Mouse (Mus musculus): ENCODE data around the gene Gak. TPM values are rescaled to one million over a fixed set of nuclear protein-coding genes. Genes with fewer than 3 reads are reported as not detected.

The Gak gene
- total and polyA plus RNA-seq, 3 experiments = 49.9 to 67.3 (median 65.2) TPM

DNA sequence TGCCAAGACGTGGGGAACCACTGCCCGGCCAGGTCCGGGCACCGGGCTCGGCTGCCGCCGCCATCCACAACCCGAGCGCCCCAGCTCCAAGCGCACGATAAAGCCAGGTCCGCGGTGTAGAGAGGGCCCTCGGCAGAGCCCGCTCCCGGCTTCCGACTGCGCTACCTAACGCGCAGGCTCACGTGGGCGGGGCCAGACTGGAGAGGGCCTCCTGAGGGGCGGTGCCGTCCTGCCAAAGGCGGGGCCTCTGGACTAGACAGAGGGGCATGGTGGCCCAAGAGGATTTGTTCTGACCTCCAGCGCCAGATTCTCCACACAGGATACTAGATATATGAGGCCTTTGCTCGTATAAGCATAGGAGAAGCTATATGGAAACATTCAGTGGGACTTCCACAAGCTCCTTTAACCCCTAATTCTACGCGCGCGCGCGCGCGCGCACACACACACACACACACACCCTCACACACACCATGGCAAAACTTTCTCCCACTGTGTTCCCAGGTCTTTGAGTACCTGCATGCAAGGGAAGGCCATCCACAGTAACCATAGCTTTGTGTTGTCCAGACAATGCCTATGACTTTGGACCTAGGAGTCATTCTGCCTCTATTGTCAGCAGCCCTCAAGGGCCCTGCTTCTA, 31.2 kb upstream of the Gak start:
- Histone ChIP-seq H3K36me3 (replicated peaks in 1 of 2; ENCODE audit: control insufficient read depth in 1 of 2, insufficient read depth in 1 of 2, low read length in 1 of 2) (peaks cover 18 to 27% of the 10 kb centered on the region in 2 experiments), H3K4me3 (replicated peaks in 1 of 3; ENCODE audit: low read depth in 2 of 3, low read length in 2 of 3, poor library complexity in 1 of 3) (peak overlapping the region; percentile 58 to 90 (median 72)), H3K9me3 (replicated peaks; ENCODE audit: low read length) (no peaks in the 10 kb centered on the region), H3K27me3 (replicated peaks) (peaks cover 6% of the 10 kb centered on the region), H3K79me2 (replicated peaks; ENCODE audit: control insufficient read depth, extremely low read depth, insufficient read depth, poor library complexity, severe bottlenecking) (no peaks in the 10 kb centered on the region), H3K4me2 (ENCODE audit: insufficient read depth, low read depth, poor library complexity, severe bottlenecking) (peak overlapping the region; percentile 30; the same call in 1 of the 2 replicates), H3K9ac (ENCODE audit: insufficient read depth, low read depth) (peak overlapping the region; percentile 79), H3K4me1 (ENCODE audit: control insufficient read depth in 1 of 2, insufficient read depth in 2 of 2) (peaks cover 6 to 23% of the 10 kb centered on the region in 2 experiments), H3K27ac (ENCODE audit: insufficient read depth, low read depth) (no peak overlapping the region)
- in situ Hi-C loops (cut with MboI; ENCODE audit: low pct_ligation_motif_present, low pct_unique_long_range_greater_than_20kb, low sequenced_read_pairs) = loop anchor here (25.0 kb wide), 1 partner anchor 223 kb away; the partner anchor contains the start of genes Atp5k and Mfsd7a
- dilution Hi-C loops (cut with MboI; ENCODE audit: extremely low pct_ligation_motif_present, extremely low pct_unique_long_range_greater_than_20kb, low sequenced_read_pairs) = no loop called here
- DNase-seq (ENCODE audit: extremely low read depth) = peak; percentile 90
- TF ChIP-seq JUND (conservative IDR thresholded peaks at IDR 0.05; ENCODE audit: low read depth, low read length) (no peak), UBTF (IDR thresholded peaks at IDR 0.05; ENCODE audit: low read depth, low read length) (no peak), E2F4 (IDR thresholded peaks at IDR 0.05; ENCODE audit: insufficient replicate concordance, low read depth, low read length) (no peak), USF2 (conservative IDR thresholded peaks at IDR 0.05; ENCODE audit: low read depth, low read length) (no peak), SIN3A (IDR thresholded peaks at IDR 0.05; ENCODE audit: low read length) (no peak; the same call in 1 of the 2 replicates), NELFE (IDR thresholded peaks at IDR 0.05; ENCODE audit: low read depth, low read length) (peak; percentile 70), NRF1 (IDR thresholded peaks at IDR 0.05; ENCODE audit: low read depth, low read length) (peak; percentile 87), ELF1 (IDR thresholded peaks at IDR 0.05; ENCODE audit: low read depth, low read length) (peak; percentile 75), GABPA (IDR thresholded peaks at IDR 0.05; ENCODE audit: insufficient replicate concordance, low read depth, low read length) (no peak), MAZ (IDR thresholded peaks at IDR 0.05; ENCODE audit: low read depth, low read length) (no peak), BHLHE40 (IDR thresholded peaks at IDR 0.05; ENCODE audit: low read depth, low read length) (no peak), JUN (IDR thresholded peaks at IDR 0.05; ENCODE audit: insufficient read depth, low read depth, low read length) (no peak), USF1 (IDR thresholded peaks at IDR 0.05; ENCODE audit: low read depth, low read length) (peak; percentile 25; the same call in 1 of the 2 replicates), KAT2A (IDR thresholded peaks at IDR 0.05; ENCODE audit: insufficient replicate concordance, low read length) (no peak), PAX5 (IDR thresholded peaks at IDR 0.05; ENCODE audit: low read length) (no peak), ZC3H11A (IDR thresholded peaks at IDR 0.05; ENCODE audit: low read depth, low read length) (no peak), TCF12 (IDR thresholded peaks at IDR 0.05; ENCODE audit: low read depth, low read length) (peak; percentile 72), CTCF (conservative IDR thresholded peaks at IDR 0.05 in 1 of 2, IDR thresholded peaks at IDR 0.05 in 1 of 2; ENCODE audit: low read depth in 2 of 2, low read length in 2 of 2) (no peak), ZMIZ1 (IDR thresholded peaks at IDR 0.05; ENCODE audit: low read depth, low read length) (0 out of 2 replicates have a peak, but pooled peaks have one; percentile 37), MEF2A (IDR thresholded peaks at IDR 0.05; ENCODE audit: borderline replicate concordance, low read depth, low read length) (no peak), ETS1 (conservative IDR thresholded peaks at IDR 0.05; ENCODE audit: low read depth, low read length) (no peak), MAFK (IDR thresholded peaks at IDR 0.05; ENCODE audit: insufficient replicate concordance, low read length) (no peak), ZNF384 (IDR thresholded peaks at IDR 0.05; ENCODE audit: low read depth, low read length) (no peak), MYC (IDR thresholded peaks at IDR 0.05; ENCODE audit: low read depth, low read length) (no peak), RCOR1 (conservative IDR thresholded peaks at IDR 0.05; ENCODE audit: low read depth, low read length) (no peak), MAX (IDR thresholded peaks at IDR 0.05; ENCODE audit: low read length) (no peak; the same call in 1 of the 2 replicates), POLR2A (IDR thresholded peaks at IDR 0.05; ENCODE audit: low read depth, low read length) (peak; percentile 86)

Data from CH12.LX (cell line).